Mouse (Mus musculus) stomach, postnatal 0 days (tissue): ENCODE data around the gene Elovl7. TPM values are rescaled to one million over a fixed set of nuclear protein-coding genes. Genes with fewer than 3 reads are reported as not detected.
A peak's percentile ranks its signal among the peaks of the same experiment; 100 is the strongest.

Source experiments
- ATAC-seq: fragments of 200-750 bp; cut with Nextera tagmentation; 2 replicates; pipeline ENCODE4 v1.8.0; 2017; ENCODE audit not compliant: low FRiP score, low TSS enrichment
- DNase-seq: peaks from one replicate; pipeline ENCODE4 v3.0.0-alpha.2; 2016; ENCODE audit warnings: low spot score
- H3K27ac ChIP-seq: fragments of 300-500 bp; sonication (generic); replicated peaks from 2 replicates; pipeline ENCODE4 v1.5.1; 2014; ENCODE audit warnings: mild to moderate bottlenecking, control low read depth
- H3K27me3 ChIP-seq: fragments of 300-500 bp; sonication (generic); 2 replicates; pipeline ENCODE4 v1.6.1; 2014; ENCODE audit warnings: low read length; ENCODE audit not compliant: control insufficient read depth, insufficient read depth
- H3K36me3 ChIP-seq: fragments of 300-500 bp; sonication (generic); 2 replicates; pipeline ENCODE4 v1.6.1; 2014; ENCODE audit warnings: low read length, mixed read lengths; ENCODE audit not compliant: control insufficient read depth, insufficient read depth
- H3K4me1 ChIP-seq: fragments of 300-500 bp; sonication (generic); replicated peaks from 2 replicates; pipeline ENCODE4 v1.6.1; 2014; ENCODE audit warnings: antibody characterized with exemption; ENCODE audit not compliant: control insufficient read depth, insufficient read depth
- H3K4me2 ChIP-seq: fragments of 300-500 bp; sonication (generic); replicated peaks from 2 replicates; pipeline ENCODE4 v1.6.1; 2014; ENCODE audit warnings: low read depth, mild to moderate bottlenecking, control low read depth, moderate library complexity
- H3K4me3 ChIP-seq: fragments of 300-500 bp; sonication (generic); 2 replicates; pipeline ENCODE4 v1.5.1; 2014; ENCODE audit warnings: low read depth, low read length, control low read depth
- H3K9ac ChIP-seq: fragments of 300-500 bp; sonication (generic); 2 replicates; pipeline ENCODE4 v1.6.1; 2014; ENCODE audit warnings: mild to moderate bottlenecking, low read length, control low read depth, mixed read lengths
- H3K9me3 ChIP-seq: fragments of 300-500 bp; sonication (generic); 2 replicates; pipeline ENCODE4 v1.6.1; 2016; ENCODE audit warnings: low read length; ENCODE audit not compliant: control insufficient read depth
- CTCF ChIP-seq: IDR thresholded peaks from 2 replicates; pipeline ENCODE4 v1.5.1; 2016; ENCODE audit warnings: antibody characterized with exemption, low read depth, mild to moderate bottlenecking, moderate library complexity
- EP300 ChIP-seq: optimal IDR thresholded peaks from 2 replicates; pipeline ENCODE3; 2016; ENCODE audit warnings: antibody characterized with exemption
- WGBS: fragments of 180-500 bp; shearing (Covaris S2); extraction: QIAGEN DNeasy Blood & Tissue Kit; methylation state at CpG from one replicate; pipeline ENCODE4 v1.1.7; 2014; 5-methylcytosine and 5-hydroxymethylcytosine counted together
- polyA plus RNA-seq: library from polyadenylated mRNA; unstranded; fragments of >200 nt; fragmentation: Nextera tagmentation; extraction: Ambion mirVana; gene quantifications from 2 replicates; pipeline ENCODE4 v1.2.1, GENCODE M21; 2015

Elovl7 gene
- polyA plus RNA-seq, 1 experiment from 2014 or later, result 73.3 TPM

GRCm38 (mm10) chr13:108300346-108300950 is 86.2 kb downstream of the Elovl7 start:
- no peak for ATAC-seq
- no peak overlapping the region for H3K27ac ChIP-seq
- H3K9ac ChIP-seq, result no peak overlapping the region
- peak; percentile 41 for DNase-seq
- no peaks in the 10 kb centered on the region for H3K27me3 ChIP-seq
- WGBS, result 16% methylated on average over 5 of the region's 5 CpGs
- H3K36me3 ChIP-seq, result no peaks in the 10 kb centered on the region
- no peaks in the 10 kb centered on the region for H3K9me3 ChIP-seq
- H3K4me2 ChIP-seq, result no peak overlapping the region
- no peaks in the 10 kb centered on the region for H3K4me1 ChIP-seq
- peak; percentile 63 for TF ChIP-seq CTCF
- TF ChIP-seq EP300, result no peak
- no peak overlapping the region for H3K4me3 ChIP-seq

- WGBS, result 42% methylated on average over 7 of the region's 7 CpGs
Observed at GRCm38 (mm10) chr13:108301411-108301810, 87.2 kb downstream of the Elovl7 start.

GRCm38 (mm10) chr13:108302957-108303675 is 88.9 kb downstream of the Elovl7 start:
- Histone ChIP-seq H3K27ac (no peak overlapping the region), H3K36me3 (no peaks in the 10 kb centered on the region), H3K27me3 (no peaks in the 10 kb centered on the region), H3K9ac (no peak overlapping the region), H3K4me2 (no peak overlapping the region), H3K9me3 (no peaks in the 10 kb centered on the region), H3K4me3 (no peak overlapping the region), H3K4me1 (no peaks in the 10 kb centered on the region)
- ATAC-seq (no peak), DNase-seq (no peak)
- 70% methylated on average over 7 of the region's 7 CpGs for WGBS
- TF ChIP-seq EP300 (no peak), CTCF (no peak)

More at GRCm38 (mm10) chr13:108301411-108301810, 87.2 kb downstream of the Elovl7 start:
- TF ChIP-seq CTCF (no peak), EP300 (no peak)
- H3K27ac ChIP-seq, result no peak overlapping the region
- no peaks in the 10 kb centered on the region for H3K36me3 ChIP-seq
- H3K4me3 ChIP-seq, result no peak overlapping the region
- H3K9ac ChIP-seq, result no peak overlapping the region
- ATAC-seq, result no peak; the same call in 1 of the 2 replicates
- no peaks in the 10 kb centered on the region for H3K27me3 ChIP-seq
- no peak overlapping the region for H3K4me2 ChIP-seq
- peak; percentile 27 for DNase-seq
- H3K9me3 ChIP-seq, result no peaks in the 10 kb centered on the region
- H3K4me1 ChIP-seq, result no peaks in the 10 kb centered on the region

GRCm38 (mm10) chr13:108303841-108304240 is 89.6 kb downstream of the Elovl7 start:
- ATAC-seq, result no peak
- 41% methylated on average over 1 of the region's 1 CpGs for WGBS
- TF ChIP-seq EP300 (no peak), CTCF (no peak)

GRCm38 (mm10) chr13:108304680-108305079 is 90.5 kb downstream of the Elovl7 start:
- H3K4me3 ChIP-seq, result no peak overlapping the region
- DNase-seq (no peak), ATAC-seq (no peak)
- TF ChIP-seq CTCF (no peak), EP300 (no peak)
- WGBS, result 32% methylated on average over 2 of the region's 2 CpGs
- no peak overlapping the region for H3K27ac ChIP-seq
- H3K9ac ChIP-seq, result no peak overlapping the region
- no peak overlapping the region for H3K4me2 ChIP-seq
- H3K36me3 ChIP-seq, result no peaks in the 10 kb centered on the region
- H3K27me3 ChIP-seq, result no peaks in the 10 kb centered on the region
- H3K4me1 ChIP-seq, result no peaks in the 10 kb centered on the region
- H3K9me3 ChIP-seq, result no peaks in the 10 kb centered on the region

More at GRCm38 (mm10) chr13:108303841-108304240, 89.6 kb downstream of the Elovl7 start:
- no peaks in the 10 kb centered on the region for H3K9me3 ChIP-seq
- no peak overlapping the region for H3K9ac ChIP-seq
- no peaks in the 10 kb centered on the region for H3K4me1 ChIP-seq
- no peak overlapping the region for H3K27ac ChIP-seq
- no peak for DNase-seq
- H3K36me3 ChIP-seq, result no peaks in the 10 kb centered on the region
- H3K4me3 ChIP-seq, result no peak overlapping the region
- no peaks in the 10 kb centered on the region for H3K27me3 ChIP-seq
- H3K4me2 ChIP-seq, result no peak overlapping the region
